Mouse (Mus musculus): ENCODE data around the gene Plbd1. TPM values are rescaled to one million over a fixed set of nuclear protein-coding genes. Genes with fewer than 3 reads are reported as not detected.

Plbd1 gene
- total RNA-seq (2021) (10 to 100 TPM; 43.6 to 48.3 TPM), polyA plus RNA-seq (2012; rRNA removed) (8.9 and 11.5 TPM in 2 replicates)
- long read RNA-seq, transcript Plbd1-201 (11 exons, 2,010 nt): major isoform, 24 of 31 reads
- long read RNA-seq, partial matches to known transcripts: 4 of 31 reads
- long read RNA-seq, other reads (novel, unspliced or antisense): 3 of 31 reads

- peak; percentile 95 for DNase-seq
Observed at GRCm38 (mm10) chr6:136661706-136662016, at the start of gene Plbd1. Gene Plbd1, minus strand, starts transcription at chr6:136661928.

DNA sequence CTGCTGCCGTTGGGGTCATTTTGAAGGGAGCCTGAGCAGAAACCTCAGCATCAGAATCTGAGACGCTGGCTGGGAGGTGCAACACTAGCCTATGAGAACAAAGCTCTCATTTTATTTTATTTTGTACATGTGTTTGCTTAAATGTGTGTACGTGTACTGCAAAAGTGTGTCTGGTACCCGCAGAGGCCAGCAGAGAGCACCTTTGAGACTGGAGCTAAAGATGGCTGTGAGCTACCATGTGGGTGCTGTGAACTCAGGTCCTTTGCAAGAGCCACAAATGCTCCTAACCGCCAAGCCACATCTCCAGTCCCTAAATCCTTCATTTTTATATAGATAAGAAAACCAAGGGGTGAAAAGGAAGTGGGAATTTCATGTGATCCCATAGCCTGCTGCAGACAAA, 48.7 kb upstream of the Plbd1 start:
- no peak for DNase-seq

GRCm38 (mm10) chr6:136708597-136708996, 46.9 kb upstream of the Plbd1 start:
- DNase-seq: no peak

DNA sequence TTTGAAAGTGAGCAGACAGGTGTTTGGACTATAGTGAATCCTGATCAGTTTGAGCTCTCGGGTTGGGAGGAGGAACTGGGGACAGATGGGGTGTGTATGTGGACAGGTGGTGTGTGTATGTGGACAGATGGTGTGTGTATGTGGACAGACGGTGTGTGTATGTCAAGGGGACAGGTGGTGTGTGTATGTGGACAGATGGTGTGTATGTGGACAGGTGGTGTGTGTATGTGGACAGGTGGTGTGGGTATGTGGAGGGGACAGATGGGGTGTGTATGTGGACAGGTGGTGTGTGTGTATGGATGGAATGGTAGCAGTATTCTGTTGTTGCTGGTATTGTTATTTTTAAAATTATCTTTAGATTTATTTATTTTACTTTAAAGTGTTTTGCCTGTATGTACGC, 40.1 kb upstream of the Plbd1 start:
- DNase-seq: no peak

- no peak for DNase-seq
Observed at GRCm38 (mm10) chr6:136701185-136701584, 39.5 kb upstream of the Plbd1 start.

DNA sequence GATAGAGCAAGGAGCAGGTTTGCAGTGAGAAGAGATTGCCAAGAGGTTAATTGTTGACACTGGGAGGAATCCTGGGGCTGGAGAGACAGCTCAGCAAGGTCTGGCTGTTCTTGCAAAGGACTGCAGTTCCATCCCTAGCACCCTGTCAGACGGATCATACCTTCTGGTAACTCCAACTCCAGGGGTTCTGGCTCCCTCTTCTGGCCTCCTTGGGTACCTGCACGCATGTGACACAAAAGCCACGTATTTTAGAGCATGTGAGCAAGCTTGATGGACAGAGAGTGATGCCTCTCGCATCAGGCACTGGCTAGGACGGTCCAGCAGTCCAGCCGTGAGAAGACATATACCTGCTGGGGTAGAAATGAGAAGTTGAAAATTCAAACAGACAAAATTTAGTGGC, 29.6 kb upstream of the Plbd1 start:
- DNase-seq: no peak

DNA sequence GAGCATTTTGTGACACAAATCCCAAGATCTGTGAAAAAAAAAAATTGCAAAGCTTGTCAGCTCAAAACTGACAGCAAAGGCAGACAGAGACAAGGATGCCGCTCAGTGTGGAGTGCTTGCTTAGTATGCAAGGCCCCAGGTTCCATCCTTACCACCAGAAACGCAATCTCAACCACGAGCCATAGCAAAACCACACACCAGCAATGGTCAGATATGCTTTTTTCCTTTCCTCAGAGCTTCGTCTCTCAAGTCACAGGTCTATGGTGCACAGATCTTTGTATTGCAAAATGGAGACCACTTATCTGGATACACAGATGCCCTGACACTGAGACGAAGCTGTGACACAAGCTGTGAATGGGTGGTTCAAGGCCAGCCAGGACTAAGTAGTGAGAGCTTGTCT, 28.8 kb upstream of the Plbd1 start:
- no peak for DNase-seq

DNA sequence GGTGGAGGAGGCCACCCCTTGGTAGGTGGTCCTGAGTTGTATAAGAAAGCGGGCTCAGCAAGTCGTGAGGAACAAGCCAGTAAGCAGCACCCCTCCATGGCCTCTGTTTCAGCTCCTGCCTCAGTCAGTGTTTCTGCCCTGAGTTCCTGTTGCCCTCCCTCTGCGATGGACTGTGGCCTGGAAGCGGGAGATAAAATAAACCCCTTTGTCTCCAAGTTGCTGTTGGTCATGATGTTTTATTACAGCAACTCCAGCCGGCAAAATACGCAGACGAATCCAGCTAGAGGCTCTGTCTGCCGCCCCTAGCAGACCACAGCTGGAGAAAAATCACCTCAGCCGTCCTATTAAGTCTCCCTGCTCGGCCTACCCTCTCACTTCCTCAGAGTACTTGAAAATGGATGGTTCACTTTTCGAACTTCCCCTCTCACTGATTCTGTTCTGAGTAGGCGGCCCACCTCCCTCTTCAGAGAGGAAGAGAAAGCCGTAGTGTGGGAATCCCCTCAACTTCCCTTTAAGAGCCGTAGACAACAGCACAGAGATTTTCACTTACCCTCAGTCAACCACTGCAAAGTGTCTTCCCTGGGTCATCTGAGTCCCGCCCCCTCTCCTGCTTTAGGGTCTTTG, 28.2 kb upstream of the Plbd1 start:
- no peak for DNase-seq

GRCm38 (mm10) chr6:136685433-136685832, 23.7 kb upstream of the Plbd1 start:
- no peak for DNase-seq

GRCm38 (mm10) chr6:136683410-136684334, 21.9 kb upstream of the Plbd1 start:
- DNase-seq: peak; percentile 32

- DNase-seq: peak; percentile 17
Observed at GRCm38 (mm10) chr6:136679381-136679780, 17.7 kb upstream of the Plbd1 start.

GRCm38 (mm10) chr6:136674935-136675334, 13.2 kb upstream of the Plbd1 start:
- no peak for DNase-seq

- DNase-seq: peak; percentile 80
Observed at GRCm38 (mm10) chr6:136672467-136672866, 10.7 kb upstream of the Plbd1 start.

GRCm38 (mm10) chr6:136669274-136669673, 7.5 kb upstream of the Plbd1 start:
- DNase-seq: no peak

DNA sequence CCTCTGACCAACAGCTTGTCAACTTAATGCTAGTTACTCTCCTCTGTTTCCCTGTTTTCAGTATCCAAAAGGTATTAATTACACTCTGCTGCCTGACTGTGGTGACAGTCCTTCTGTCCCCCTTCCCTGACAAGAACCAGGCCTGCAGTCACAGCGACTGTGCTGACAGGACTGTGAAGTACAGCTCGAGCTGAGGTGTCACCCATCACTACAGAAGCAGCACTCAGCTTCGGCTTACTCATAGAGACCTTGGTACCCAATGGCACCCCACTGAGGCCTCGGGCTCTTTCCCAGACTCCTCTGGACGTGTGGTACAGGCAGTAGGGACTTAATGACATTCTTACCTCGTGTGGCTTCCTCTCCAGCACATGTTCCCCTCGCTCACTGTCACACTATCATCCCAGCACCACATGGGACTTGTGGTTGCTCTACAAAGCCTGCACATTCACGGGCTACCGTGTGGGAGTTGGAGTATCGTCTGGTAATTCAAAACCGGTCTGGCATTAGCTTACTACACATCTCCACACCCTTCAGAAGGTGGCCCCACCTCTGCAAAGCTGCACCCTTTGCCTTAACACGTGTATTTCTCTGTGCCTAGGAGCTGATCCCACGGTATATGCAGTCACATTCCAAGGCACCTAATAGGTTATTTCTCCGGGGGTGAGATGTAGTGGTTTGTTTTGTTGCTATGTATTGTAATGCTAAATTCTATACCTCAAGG, 6.7 kb upstream of the Plbd1 start:
- DNase-seq: no peak

GRCm38 (mm10) chr6:136662063-136662462, 335 bp upstream of the Plbd1 start:
- no peak for DNase-seq

- DNase-seq: no peak
Observed at GRCm38 (mm10) chr6:136660831-136661705, 660 bp downstream of the Plbd1 start.

GRCm38 (mm10) chr6:136659226-136659625, 2.5 kb downstream of the Plbd1 start:
- no peak for DNase-seq

DNA sequence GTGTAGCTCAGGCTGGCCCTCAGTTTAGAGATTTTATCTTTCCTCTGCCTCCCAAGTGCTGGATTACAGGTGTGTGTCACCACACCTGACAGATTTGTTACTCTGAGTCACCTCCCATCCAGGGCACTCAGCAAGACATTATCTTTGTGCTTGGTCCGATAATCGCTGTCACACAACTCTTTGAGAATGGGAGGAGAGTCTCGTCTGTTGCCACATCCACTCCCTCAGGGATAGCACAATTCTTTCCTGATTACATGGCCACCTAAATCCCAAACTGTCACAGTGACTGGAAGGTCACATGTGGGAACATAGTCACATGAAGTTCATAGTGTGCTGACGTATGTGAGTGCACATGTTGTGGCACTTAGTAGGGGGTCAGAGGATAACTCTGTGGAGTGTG, 3.4 kb downstream of the Plbd1 start:
- DNase-seq: no peak

- no peak for DNase-seq
Observed at GRCm38 (mm10) chr6:136655786-136656185, 5.9 kb downstream of the Plbd1 start.

DNA sequence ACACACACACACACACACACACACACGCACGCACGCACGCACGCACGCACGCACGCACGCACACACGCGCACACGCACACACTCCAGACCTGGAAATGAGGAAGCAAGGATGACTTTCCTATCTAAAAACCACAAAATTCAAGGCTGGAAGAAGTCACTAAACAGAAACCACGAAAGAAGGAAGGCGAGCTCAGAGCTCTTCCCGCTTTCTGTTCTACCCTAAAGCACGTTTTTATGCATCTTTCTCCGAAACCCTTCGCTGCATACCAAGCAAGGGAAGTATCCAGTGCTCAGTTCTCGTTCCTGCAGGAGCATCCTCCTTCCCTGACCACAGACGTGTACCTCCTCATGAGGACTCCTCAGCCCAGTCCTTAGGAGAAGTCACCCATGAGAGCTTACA, 7.3 kb downstream of the Plbd1 start:
- DNase-seq: no peak

GRCm38 (mm10) chr6:136653331-136653730, 8.4 kb downstream of the Plbd1 start:
- DNase-seq: no peak

Measured in adrenal gland, adult 2 months (tissue).